In the genomic region with DNA sequence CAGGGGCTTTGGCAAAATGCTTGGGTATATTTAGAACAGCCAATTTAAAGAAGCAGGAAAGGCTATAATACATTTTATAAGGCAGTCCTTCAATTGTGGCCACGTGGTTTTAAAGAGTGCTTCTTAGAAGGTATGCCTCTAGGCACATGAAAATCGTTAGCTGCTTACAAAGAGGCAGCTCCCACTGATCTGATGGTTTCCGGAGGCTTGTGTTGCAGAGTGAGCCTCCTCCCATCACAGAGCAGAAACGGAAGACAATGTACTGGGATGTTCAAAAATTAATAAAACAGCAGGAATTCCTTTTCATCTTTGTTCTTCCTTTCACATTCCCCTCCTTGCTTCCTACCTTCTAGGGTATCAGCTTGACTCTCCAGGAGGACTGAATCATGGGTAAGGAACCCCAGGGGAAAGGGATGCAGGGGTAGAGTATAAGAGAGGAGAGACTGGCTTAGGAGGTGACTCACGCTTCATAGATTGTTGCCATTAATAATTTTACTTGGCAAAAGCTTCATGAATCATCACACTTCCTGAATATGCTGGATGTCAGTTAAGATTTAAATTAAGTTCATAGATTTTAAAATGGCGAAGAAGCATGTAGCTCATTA, we compare ENCODE assay signal across 17 mouse cellular contexts. TPM values are rescaled to one million over a fixed set of nuclear protein-coding genes. Genes with fewer than 3 reads are reported as not detected.
DNase-seq lines count a peak whose midpoint lies in the region; ATAC-seq and TF ChIP-seq lines count a peak whose summit lies in the region.
"Had no signal": no experiment of that assay in that cellular context is flagged by ENCODE, and none has a peak within 500 bp of the region (broad histone marks: within the 10 kb centered on the region; RNA-seq: fewer than 3 reads in every experiment).

No protein-coding gene starts in this region.

- H3K9me3 ChIP-seq in hindbrain, embryonic 12.5 days (replicated peaks): no peaks in the 10 kb centered on the region
- H3K9me3 ChIP-seq in hindbrain, embryonic 11.5 days (ENCODE audit: control insufficient read depth, low read length): no peaks in the 10 kb centered on the region
- no peaks in the 10 kb centered on the region for H3K9me3 ChIP-seq in hindbrain, embryonic 14.5 days (ENCODE audit: control insufficient read depth, low read length)
- H3K9me3 ChIP-seq in midbrain, embryonic 16.5 days (replicated peaks; ENCODE audit: control insufficient read depth, low read length, poor library complexity, severe bottlenecking): no peaks in the 10 kb centered on the region
- H3K9me3 ChIP-seq: kidney, embryonic 15.5 days had no signal

- no peak for TF ChIP-seq CTCF in C2C12 (IDR thresholded peaks at IDR 0.05; ENCODE audit: control insufficient read depth, insufficient read depth, insufficient read length)
- TF ChIP-seq CTCF in layer of hippocampus, adult 2 months (conservative IDR thresholded peaks at IDR 0.05): no peak

- no peaks in the 10 kb centered on the region for H3K79me2 ChIP-seq in C2C12 (ENCODE audit: control insufficient read depth, insufficient read depth)

- WGBS in hindbrain, embryonic 12.5 days: 52% methylated on average over 6 of the region's 6 CpGs
- WGBS in hindbrain, embryonic 11.5 days: 60% methylated on average over 6 of the region's 6 CpGs
- 42% methylated on average over 6 of the region's 6 CpGs for whole genome bisulfite sequencing in hindbrain, embryonic 14.5 days
- 28% methylated on average over 6 of the region's 6 CpGs for WGBS in midbrain, embryonic 16.5 days

- H3K27ac ChIP-seq in hindbrain, embryonic 12.5 days: 0 out of 2 replicates have a peak overlapping the region, but pooled peaks have one; percentile 35
- no peak overlapping the region for H3K27ac ChIP-seq in hindbrain, embryonic 11.5 days (ENCODE audit: low read depth, low read length)
- peak overlapping the region; percentile 80 for H3K27ac ChIP-seq in hindbrain, embryonic 14.5 days
- H3K27ac ChIP-seq in midbrain, embryonic 16.5 days (ENCODE audit: low read length): peak overlapping the region; percentile 19; the same call in 1 of the 2 replicates
- no peak overlapping the region; the same call in 1 of the 2 replicates for H3K27ac ChIP-seq in layer of hippocampus, adult 2 months
- H3K27ac ChIP-seq: kidney, embryonic 15.5 days had no signal

- no peaks in the 10 kb centered on the region for H3K36me3 ChIP-seq in hindbrain, embryonic 12.5 days
- H3K36me3 ChIP-seq in hindbrain, embryonic 11.5 days (ENCODE audit: control insufficient read depth, insufficient read depth, low read length): no peaks in the 10 kb centered on the region
- no peaks in the 10 kb centered on the region for H3K36me3 ChIP-seq in C2C12 (ENCODE audit: control insufficient read depth, insufficient read depth)
- H3K36me3 ChIP-seq in hindbrain, embryonic 14.5 days (replicated peaks; ENCODE audit: control insufficient read depth, insufficient read depth): no peaks in the 10 kb centered on the region
- H3K36me3 ChIP-seq in midbrain, embryonic 16.5 days (ENCODE audit: control insufficient read depth, insufficient read depth, low read length): no peaks in the 10 kb centered on the region
- H3K36me3 ChIP-seq: kidney, embryonic 15.5 days had no signal

- peak overlapping the region; percentile 6 for H3ac ChIP-seq in C2C12 (ENCODE audit: control insufficient read depth, insufficient read length, low read depth)

- no peak overlapping the region for H3K4me2 ChIP-seq in hindbrain, embryonic 12.5 days (replicated peaks)
- no peak overlapping the region for H3K4me2 ChIP-seq in hindbrain, embryonic 11.5 days (replicated peaks; ENCODE audit: low read depth, low read length)
- peak overlapping the region; percentile 21; the same call in 1 of the 2 replicates for H3K4me2 ChIP-seq in hindbrain, embryonic 14.5 days (replicated peaks)
- no peak overlapping the region for H3K4me2 ChIP-seq in midbrain, embryonic 16.5 days (ENCODE audit: low read length)
- H3K4me2 ChIP-seq: heart, embryonic 11.5 days; kidney, embryonic 15.5 days; lung, embryonic 14.5 days had no signal

- H3K9ac ChIP-seq in hindbrain, embryonic 12.5 days: no peak overlapping the region
- no peak overlapping the region for H3K9ac ChIP-seq in hindbrain, embryonic 11.5 days (ENCODE audit: low read depth, low read length)
- H3K9ac ChIP-seq in hindbrain, embryonic 14.5 days: peak overlapping the region; percentile 45; the same call in 1 of the 2 replicates
- no peak overlapping the region for H3K9ac ChIP-seq in midbrain, embryonic 16.5 days (ENCODE audit: low read depth, low read length)
- H3K9ac ChIP-seq: kidney, embryonic 15.5 days; lung, embryonic 14.5 days had no signal

- DNase-seq in hindbrain, embryonic 11.5 days (ENCODE audit: low spot score): no peak
- peak; percentile 42 for DNase-seq in hindbrain, embryonic 14.5 days (ENCODE audit: low spot score)
- DNase-seq in layer of hippocampus, adult 2 months (ENCODE audit: low spot score in 2 of 2): no peak
- no peak for DNase-seq in thymus, postnatal 4 days
- DNase-seq: cerebellum, adult 18-20 months; gastrocnemius, postnatal 14 days; layer of hippocampus, adult 9-11 months; lung, embryonic 14.5 days; thymus, postnatal 14 days had no signal

- 0 out of 2 replicates have a peak, but pooled peaks have one; percentile 58 for ATAC-seq in hindbrain, embryonic 12.5 days (ENCODE audit: low FRiP score)
- no peak for ATAC-seq in hindbrain, embryonic 11.5 days (ENCODE audit: low FRiP score)
- peak; percentile 62; the same call in 1 of the 2 replicates for ATAC-seq in hindbrain, embryonic 14.5 days (ENCODE audit: low FRiP score)
- ATAC-seq in midbrain, embryonic 16.5 days: peak; percentile 89
- ATAC-seq in cerebellum, adult (ENCODE audit: insufficient number of reproducible peaks, low FRiP score, low TSS enrichment): no peak

- H3K4me3 ChIP-seq in hindbrain, embryonic 12.5 days: no peak overlapping the region
- H3K4me3 ChIP-seq in hindbrain, embryonic 11.5 days (ENCODE audit: low read depth, low read length): no peak overlapping the region
- no peak overlapping the region for H3K4me3 ChIP-seq in C2C12 (ENCODE audit: insufficient read depth, poor library complexity, severe bottlenecking)
- no peak overlapping the region for H3K4me3 ChIP-seq in hindbrain, embryonic 14.5 days (replicated peaks; ENCODE audit: low read length)
- H3K4me3 ChIP-seq in midbrain, embryonic 16.5 days (ENCODE audit: low read depth, low read length): no peak overlapping the region
- no peak overlapping the region for H3K4me3 ChIP-seq in layer of hippocampus, adult 2 months
- H3K4me3 ChIP-seq: erythroblast, embryonic 14.5 days; kidney, embryonic 15.5 days had no signal

- no peaks in the 10 kb centered on the region for H3K4me1 ChIP-seq in hindbrain, embryonic 12.5 days
- no peaks in the 10 kb centered on the region for H3K4me1 ChIP-seq in hindbrain, embryonic 11.5 days (replicated peaks; ENCODE audit: control insufficient read depth, insufficient read depth, low read length)
- no peaks in the 10 kb centered on the region for H3K4me1 ChIP-seq in hindbrain, embryonic 14.5 days (replicated peaks; ENCODE audit: control insufficient read depth, insufficient read depth, low read length)
- no peaks in the 10 kb centered on the region; the same call in 1 of the 2 replicates for H3K4me1 ChIP-seq in midbrain, embryonic 16.5 days (ENCODE audit: control insufficient read depth, insufficient read depth, low read length)

- no peaks in the 10 kb centered on the region for H3K79me3 ChIP-seq in C2C12 (ENCODE audit: low read depth)

- H3K27me3 ChIP-seq in hindbrain, embryonic 12.5 days: no peaks in the 10 kb centered on the region
- H3K27me3 ChIP-seq in hindbrain, embryonic 11.5 days (ENCODE audit: control insufficient read depth, insufficient read depth, low read length): no peaks in the 10 kb centered on the region
- H3K27me3 ChIP-seq in C2C12 (ENCODE audit: control insufficient read depth, insufficient read depth, insufficient read length): no peaks in the 10 kb centered on the region
- no peaks in the 10 kb centered on the region for H3K27me3 ChIP-seq in hindbrain, embryonic 14.5 days (ENCODE audit: control insufficient read depth, insufficient read depth, low read length)
- H3K27me3 ChIP-seq in midbrain, embryonic 16.5 days (ENCODE audit: control insufficient read depth, insufficient read depth, low read depth, low read length): no peaks in the 10 kb centered on the region
- H3K27me3 ChIP-seq: CH12.LX; kidney, embryonic 15.5 days had no signal

TF ChIP-seq in C2C12, 6 proteins besides CTCF, POLR2A, EP300 and RAD21:
- TF ChIP-seq FOSL1 (IDR thresholded peaks at IDR 0.05; ENCODE audit: insufficient read depth, low read length, poor library complexity, severe bottlenecking) (peak; percentile 21), MYOD1 (IDR thresholded peaks at IDR 0.05; ENCODE audit: control insufficient read depth, insufficient read length, low read depth) (no peak), MAX (IDR thresholded peaks at IDR 0.05) (peak; percentile 34), MYOG (IDR thresholded peaks at IDR 0.05; ENCODE audit: control insufficient read depth, extremely low read depth, insufficient read length) (no peak), CEBPB (IDR thresholded peaks at IDR 0.05; ENCODE audit: low read depth) (no peak)
TF ChIP-seq in C2C12: peak in this region for 2.

RNA-seq across cellular contexts. Expression of a gene that starts 53.3 kb away (rescaled TPM):
- polyA plus RNA-seq in hindbrain, embryonic 12.5 days (2016; fragmentation: Nextera tagmentation; extraction: Ambion mirVana): 1.4 and 1.6 TPM in 2 replicates
- 0.66 and 1.2 TPM in 2 replicates for polyA plus RNA-seq in hindbrain, embryonic 11.5 days (2014; fragmentation: Nextera tagmentation; extraction: Ambion mirVana)
- 1.3 TPM for polyA plus RNA-seq in C2C12 (2012; fragmentation: generic; extraction: Trizol)
- polyA plus RNA-seq in hindbrain, embryonic 14.5 days (2014; fragmentation: Nextera tagmentation; extraction: Ambion mirVana): 5.5 and 7.0 TPM in 2 replicates
- polyA plus RNA-seq in midbrain, embryonic 16.5 days (2015; fragmentation: Nextera tagmentation; extraction: Ambion mirVana): 2.8 and 3.3 TPM in 2 replicates
- total RNA-seq in layer of hippocampus, adult 2 months (2021): 1 to 10 TPM; 2.7 to 4.1 TPM
- polyA plus RNA-seq: erythroblast, embryonic 14.5 days had no signal

Comparison
In these comparisons a context has a peak if more than half of its experiments do, and no peak if none do; other contexts are left out.
1. ATAC-seq: peak in hindbrain, embryonic 12.5 days (single experiment), hindbrain, embryonic 14.5 days (single experiment) and midbrain, embryonic 16.5 days (single experiment); none in hindbrain, embryonic 11.5 days (single experiment) and cerebellum, adult (single experiment).
2. H3K27ac ChIP-seq: peak in hindbrain, embryonic 12.5 days (single experiment), hindbrain, embryonic 14.5 days (single experiment) and midbrain, embryonic 16.5 days (single experiment); none in hindbrain, embryonic 11.5 days (single experiment) and layer of hippocampus, adult 2 months (single experiment).